Mouse (Mus musculus) common myeloid progenitor, adult 5-6 weeks (primary cell): ENCODE results near the gene Six1. TPM values are rescaled to one million over a fixed set of nuclear protein-coding genes. Genes with fewer than 3 reads are reported as not detected.
A peak's percentile ranks its signal among the peaks of the same experiment; 100 is the strongest.
"Not testable (repeated sequence)": the region's sequence is repeated elsewhere in the genome, so short reads cannot be mapped to it uniquely, and the experiment has no call there.

Experiments used
- ATAC-seq: replicated peaks from 2 replicates; pipeline ENCODE4 v1.8.0; 2016; ENCODE audit warnings: low read depth, mild to moderate bottlenecking, moderate TSS enrichment, inconsistent platforms; ENCODE audit not compliant: poor library complexity, severe bottlenecking
- total RNA-seq: library from RNA; stranded (forward); fragments of 200-1000, 187-1606 nt; gene quantifications from 2 replicates; pipeline ENCODE4 v1.2.3, GENCODE M21; 2017

Gene Six1
- total RNA-seq = 0.27 TPM in 1 of 2 replicates, not detected in the other

DNA sequence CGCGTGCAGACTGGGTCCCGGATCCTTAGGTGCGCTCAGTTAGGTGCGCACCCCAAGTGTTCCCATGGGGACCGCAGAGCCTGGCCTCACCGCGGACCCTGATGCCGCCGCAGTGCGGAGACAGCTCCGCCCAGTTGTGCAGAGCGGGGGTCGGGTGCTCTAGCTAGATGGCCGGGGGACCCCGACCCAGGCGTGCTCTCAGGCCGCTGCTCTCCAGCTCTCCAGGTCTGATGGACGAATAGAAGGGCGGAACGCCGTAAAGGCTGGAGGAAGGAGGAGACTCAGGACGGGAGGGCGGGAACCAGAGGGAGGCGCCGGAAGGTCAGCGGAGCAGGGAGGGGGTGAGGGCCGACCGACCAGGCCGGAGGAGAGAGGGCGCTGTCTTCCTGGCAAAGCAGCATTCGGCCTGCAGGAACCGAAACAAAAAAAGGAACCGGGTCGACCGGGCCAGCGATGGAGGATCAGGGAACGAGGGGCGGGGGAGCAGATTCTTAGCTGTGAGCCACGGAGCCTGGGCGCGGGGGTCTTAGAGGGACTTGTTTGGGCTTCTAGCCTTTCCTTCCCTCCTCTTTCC, at the start of gene Six1:
Six1 (minus strand) TSS at position 220 of the 574 bp plus-strand sequence.
- ATAC-seq = peak; percentile 82

- no peak for ATAC-seq
Measured at GRCm38 (mm10) chr12:73098593-73098992, 44.9 kb upstream of the Six1 start.

GRCm38 (mm10) chr12:73096177-73096576, 42.5 kb upstream of the Six1 start:
- not testable (repeated sequence) for ATAC-seq

GRCm38 (mm10) chr12:73094605-73095004, 40.9 kb upstream of the Six1 start:
- no peak for ATAC-seq

DNA sequence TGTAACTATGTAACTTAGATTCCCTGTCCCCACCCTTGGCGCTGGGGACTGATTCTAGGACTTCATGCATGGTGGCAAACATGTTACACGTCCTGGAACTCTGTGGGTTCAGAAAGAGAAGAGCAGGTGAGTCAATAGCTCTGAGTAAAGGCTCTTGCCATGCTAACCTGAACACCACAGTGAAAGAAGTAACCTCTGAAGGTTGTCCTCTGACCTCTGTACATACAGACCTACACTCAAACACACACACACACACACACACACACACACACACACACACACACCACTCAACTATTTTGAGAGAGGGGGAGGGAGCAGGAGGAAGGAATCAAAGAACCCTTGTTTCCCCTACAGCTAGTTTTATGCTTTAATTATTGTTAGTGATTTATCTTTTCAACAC, 40.5 kb upstream of the Six1 start:
- ATAC-seq = no peak

GRCm38 (mm10) chr12:73090672-73091335, 37.1 kb upstream of the Six1 start:
- no peak for ATAC-seq

DNA sequence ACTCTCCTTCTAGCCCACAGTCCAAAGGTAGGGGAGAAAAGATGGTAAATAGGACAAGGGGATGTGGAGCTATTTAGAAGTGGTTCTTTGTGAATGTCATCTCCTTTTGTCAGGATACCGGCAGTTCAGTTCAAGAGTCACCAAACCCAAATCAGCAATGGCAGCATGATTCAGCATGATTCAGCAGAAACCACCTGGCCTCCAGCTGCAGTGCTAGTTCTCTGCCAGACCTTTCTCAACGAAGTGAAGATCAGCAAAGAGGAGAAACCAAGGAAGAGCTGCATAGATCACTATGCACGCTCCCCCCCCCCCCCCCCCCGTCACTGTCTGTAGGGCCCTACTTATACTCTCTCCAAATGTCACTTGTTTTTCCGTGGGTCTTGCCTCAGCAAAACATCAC, 35.2 kb upstream of the Six1 start:
- ATAC-seq = peak; percentile 69

DNA sequence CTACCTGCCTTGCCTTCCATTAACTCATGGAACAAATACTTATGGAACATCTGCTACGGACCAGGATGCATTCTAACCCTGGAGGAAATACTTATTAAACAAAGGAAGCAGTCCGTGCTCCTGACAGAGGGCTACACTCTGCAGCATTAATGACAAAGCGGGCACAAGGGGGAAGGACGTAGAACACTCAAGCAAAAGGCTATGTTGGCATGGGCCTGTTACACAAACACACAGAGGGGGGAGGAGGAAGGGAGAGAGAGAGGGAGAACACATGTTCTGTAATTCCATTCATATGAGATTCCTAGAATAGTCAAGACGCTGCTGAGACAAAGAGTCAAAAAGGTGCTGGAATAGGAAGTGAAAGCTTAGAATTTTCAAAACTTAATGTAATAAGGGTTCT, 34.8 kb upstream of the Six1 start:
- peak; percentile 36; the same call in 1 of the 2 replicates for ATAC-seq

DNA sequence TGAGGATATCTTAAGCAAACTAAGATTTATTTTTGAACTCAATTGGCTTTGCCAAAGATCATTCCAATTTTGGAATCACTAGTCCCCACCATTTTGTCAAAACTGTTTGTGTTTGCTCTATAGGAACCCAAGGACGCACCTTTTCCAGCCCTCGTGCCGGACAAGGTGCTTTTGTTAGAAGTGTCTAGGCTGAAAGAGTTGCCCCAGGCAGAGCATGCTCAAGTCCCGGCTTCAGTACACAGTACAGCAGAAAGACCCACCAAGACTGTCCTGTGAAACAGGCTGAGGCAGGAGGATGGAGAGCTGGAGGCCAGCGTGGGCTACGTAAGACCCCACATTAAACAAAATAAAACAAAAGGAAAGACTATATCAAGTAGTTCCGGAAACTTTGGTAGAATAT, 33.4 kb upstream of the Six1 start:
- ATAC-seq = no peak

DNA sequence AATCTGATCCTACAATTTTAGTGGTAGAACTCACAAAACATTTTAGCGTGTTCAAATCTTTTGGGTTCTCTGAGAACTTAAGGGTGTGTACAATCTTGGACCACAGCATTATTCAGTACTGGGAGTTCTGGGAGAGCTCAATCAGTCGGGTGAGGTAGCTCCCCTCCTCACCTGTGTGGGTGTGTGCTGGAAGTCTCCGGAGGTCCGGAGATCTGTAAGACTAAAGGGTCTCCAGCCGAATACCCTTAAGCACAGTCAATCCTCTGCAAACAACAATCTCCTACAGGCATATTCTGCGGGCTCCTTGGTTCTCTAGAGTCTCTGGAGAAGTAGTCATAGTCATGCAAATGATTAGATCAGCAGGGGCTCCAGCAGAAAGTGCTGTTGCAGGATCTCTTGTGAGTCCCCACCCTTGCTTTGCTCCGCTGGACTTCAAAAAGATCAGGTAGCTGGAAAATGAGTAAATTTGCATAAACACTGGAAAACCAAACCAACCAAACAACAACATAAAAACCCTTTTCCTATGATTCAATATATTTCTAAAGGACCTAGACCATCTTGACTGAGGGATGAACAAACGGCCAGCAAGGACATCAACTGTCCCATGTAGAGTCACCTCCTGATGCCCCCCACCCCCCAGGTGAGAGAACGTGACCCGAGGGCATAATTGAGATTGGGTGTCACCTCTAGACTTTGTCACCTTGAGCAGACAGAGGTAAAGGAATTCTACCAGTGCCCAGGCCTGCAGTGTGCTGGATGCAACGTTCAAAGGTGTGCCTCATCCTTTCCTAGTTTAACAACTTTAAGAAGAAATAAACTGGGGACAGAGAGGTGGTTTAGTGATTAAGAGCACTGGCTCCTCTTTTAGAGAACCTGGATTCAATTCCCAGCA, 32.3 kb upstream of the Six1 start:
- ATAC-seq = no peak

DNA sequence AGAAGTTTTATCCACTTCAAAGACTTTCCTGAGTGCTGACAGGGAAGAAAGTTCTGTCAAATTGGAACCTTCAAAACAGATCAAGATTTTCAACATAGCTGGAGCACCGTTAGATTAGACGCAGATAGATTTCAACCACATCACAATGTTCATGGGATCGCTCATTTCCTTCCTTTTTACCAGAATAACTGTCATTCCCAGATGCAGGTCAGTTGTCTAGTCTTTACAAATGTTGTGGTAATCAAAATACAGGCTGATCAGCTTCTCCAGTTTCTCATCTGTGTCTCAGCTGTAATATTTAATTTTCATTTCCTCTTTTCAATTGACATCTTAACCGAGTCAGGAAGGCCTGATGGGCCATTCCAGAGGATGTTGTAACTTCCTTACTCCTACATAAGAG, 30.1 kb upstream of the Six1 start:
- peak; percentile 42; the same call in 1 of the 2 replicates for ATAC-seq

DNA sequence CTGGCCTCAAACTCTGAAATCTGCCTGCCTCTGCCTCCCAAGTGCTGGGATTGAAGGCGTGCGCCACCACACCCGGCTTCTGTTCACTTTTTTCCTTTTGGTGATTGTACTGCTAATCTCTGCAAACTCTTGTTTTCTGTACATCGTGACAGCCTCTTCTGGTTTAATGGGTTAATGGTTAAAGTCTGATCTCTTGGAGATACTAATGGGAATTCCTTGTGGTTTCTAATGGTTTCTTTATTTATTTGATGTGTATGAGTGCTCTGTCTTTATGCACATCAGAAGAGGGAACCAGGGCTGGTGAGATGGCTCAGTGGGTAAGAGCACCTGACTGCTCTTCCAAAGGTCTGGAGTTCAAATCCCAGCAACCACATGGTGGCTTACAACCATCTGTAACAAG, 28.1 kb upstream of the Six1 start:
- not testable (repeated sequence) for ATAC-seq

- no peak for ATAC-seq
Measured at GRCm38 (mm10) chr12:73060805-73061410, 7.2 kb upstream of the Six1 start.

DNA sequence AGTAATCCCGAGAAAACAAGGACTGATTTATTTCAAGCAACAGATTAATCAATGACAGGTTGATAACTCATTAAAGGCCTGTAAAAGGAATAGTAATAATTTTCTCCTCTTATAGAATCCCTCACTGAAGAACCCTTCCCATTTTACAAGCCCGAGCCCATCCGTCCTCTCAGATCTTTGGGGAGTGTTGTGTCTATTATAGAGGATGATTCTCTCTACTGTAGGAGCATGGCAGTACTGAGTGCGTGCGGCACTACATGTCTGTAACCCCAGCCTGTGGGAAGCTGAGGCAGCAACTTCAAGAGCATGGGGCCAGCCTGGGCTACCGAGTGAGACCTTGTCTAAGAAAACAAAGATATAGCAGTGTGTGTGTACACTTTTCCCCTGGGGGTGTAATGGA, 3.8 kb upstream of the Six1 start:
- no peak for ATAC-seq

DNA sequence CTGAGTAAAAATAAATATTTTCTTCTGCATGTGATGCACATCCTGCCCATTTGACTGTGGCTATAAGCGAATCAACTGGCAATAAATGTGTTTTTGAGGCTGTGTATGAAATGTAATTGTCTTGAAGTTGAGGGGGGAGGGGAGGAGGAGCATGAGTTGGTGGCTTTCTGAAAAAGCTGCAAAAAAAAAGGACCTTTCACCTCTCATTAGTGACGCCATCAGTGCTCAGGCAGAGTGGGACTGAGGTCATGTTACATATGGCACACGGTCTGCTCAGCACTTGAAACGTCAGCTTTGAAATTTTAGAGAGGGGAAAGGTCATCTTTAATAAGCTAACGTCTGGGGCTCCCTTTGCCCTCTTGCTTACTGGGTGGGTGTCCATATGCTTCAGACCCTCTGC, 1.8 kb upstream of the Six1 start:
- ATAC-seq = no peak

GRCm38 (mm10) chr12:73054576-73055185, 994 bp upstream of the Six1 start:
- ATAC-seq = no peak

DNA sequence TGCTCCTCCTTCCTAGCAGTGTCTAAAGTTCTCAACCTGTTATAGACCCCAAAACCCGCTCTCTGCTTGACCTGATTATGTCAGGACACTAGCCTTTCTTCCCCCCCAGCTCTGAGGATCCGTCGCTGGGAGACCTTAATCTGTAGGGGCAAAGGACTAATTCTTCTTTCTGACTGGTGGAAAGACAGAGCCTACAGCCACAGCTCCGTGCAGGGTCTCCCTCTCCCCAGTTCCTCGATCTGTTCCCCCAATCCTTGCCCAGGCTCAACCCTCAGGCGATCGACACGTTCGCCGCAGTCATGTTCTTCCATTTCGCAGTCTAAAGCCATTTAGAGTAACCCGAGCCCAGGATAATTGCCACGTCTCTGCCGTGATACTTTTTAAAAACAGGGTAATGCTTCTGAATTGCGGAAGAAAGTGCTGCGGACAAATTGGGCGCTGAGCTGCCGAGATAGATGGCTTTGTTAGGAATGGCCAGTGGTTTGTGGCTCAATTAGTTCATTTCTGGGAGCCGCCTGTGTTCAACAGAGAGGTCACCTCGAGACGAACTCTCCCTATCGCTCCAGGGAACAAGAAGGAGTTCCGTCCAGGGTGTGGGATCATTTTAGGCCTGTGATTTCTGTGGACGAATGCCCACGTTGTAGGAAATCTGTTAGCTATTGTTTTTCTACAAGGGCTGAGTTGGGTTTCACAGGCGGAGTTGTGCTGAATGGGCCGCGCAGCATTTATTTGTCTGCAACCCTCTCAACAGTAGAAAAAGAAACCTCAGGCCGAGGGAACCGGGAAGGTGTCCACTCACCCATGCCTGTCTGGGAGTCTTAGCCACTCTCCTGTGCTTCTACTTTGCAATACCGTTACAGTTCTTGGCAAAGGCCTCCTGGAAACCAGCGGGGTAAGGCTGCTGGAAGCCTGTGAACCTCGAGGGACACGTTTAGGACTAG, 766 bp downstream of the Six1 start:
- ATAC-seq = no peak

DNA sequence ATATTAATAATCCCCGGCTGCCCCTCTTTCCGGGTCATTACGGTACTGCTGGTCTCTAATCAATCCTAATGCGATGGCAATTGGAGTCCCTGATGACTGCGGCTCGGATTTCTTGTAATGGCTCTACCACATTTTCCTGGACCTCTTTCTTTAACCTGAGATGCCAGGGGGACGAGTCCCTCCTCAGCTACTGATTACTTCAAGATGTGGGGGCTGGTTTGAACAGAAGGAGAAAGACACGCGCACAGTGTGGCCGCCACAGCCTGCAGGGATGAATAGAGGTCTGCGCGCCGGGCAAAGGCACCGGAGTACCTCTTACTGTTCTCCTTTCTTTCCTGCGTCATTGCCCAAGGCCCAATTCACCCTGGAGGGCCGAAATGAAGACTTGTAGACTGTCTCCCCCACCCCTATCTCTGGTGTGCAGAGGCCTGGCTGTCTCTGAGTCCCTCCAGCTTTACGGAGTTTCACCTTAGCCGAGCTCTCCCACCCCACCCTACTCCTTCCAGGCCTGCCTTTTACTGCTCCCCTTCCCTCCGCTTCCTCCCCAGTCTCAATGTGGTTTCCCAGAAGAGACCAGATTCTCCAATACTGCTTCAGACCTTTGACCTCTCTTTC, 1.5 kb downstream of the Six1 start:
- ATAC-seq = peak; percentile 23; the same call in 1 of the 2 replicates
